Mouse (Mus musculus) thymus, adult 18-20 months (tissue): ENCODE measurements around the gene Ndufa6.

ENCODE experiments used
- DNase-seq, 2 experiments: peaks; one replicate each; pipeline ENCODE4 v3.0.0; 2022; ENCODE audit warnings: mixed read lengths in 2 of 2

Gene Ndufa6

DNA sequence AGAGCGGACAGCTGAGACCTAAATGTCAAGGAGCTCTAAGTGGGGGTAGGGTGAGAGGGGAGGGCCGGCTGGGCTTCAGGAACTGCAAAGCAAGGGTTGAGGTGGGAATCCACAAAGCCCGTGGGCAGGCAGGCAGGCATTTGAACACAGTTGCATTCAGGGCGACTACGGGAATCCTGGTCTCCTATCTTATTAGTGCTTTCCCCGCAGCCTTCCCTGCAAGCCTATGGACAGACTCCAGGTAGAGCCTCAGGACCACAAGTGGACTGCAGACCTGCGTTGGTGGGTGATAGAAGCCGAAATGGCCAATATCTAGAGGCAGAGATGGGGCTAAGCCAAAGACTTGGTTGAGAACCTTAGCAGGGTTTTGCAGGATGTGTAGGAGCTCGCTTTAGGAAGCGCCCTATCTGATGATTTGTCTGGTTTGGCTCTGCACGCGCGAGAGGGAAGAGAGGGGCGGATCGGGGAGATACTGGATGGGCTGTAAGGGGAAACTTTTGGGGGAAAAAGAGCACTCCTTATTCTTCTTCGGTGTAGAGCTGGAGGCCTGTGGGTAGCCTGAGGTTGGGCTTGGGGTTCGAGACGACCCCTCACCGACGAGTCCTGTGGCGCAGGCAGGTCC, 13.6 kb downstream of the Ndufa6 start:
- DNase-seq, result no peak

DNA sequence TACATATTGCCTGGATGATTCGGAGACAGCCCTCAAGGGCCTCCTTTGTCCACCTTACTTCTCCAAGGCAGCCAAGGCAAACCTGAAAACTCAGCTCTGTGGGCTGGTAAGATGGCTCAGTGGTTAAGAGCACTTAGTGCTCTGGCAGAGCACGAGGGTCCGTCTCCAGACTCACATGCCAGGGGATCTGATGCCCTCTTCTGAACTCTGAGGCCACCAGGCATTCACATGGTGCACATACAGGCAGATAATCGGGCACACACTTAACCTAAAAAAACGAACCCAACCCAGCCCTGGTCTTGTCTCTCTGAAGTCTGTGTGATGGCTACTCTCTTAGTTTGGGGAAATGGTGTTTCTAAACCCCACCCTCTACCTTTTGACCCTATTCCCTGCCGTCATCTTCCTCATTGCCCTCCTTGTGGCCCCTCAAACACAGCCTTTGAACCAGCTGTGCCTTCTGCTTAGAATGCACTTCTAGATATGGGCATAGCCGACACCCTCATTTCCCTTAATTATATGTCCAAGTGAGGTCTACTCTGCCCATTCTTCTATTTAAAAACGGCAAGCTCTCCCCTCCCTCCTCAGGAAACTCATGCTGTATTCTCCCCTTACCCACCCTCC, 14.4 kb downstream of the Ndufa6 start:
- no peak for DNase-seq

DNA sequence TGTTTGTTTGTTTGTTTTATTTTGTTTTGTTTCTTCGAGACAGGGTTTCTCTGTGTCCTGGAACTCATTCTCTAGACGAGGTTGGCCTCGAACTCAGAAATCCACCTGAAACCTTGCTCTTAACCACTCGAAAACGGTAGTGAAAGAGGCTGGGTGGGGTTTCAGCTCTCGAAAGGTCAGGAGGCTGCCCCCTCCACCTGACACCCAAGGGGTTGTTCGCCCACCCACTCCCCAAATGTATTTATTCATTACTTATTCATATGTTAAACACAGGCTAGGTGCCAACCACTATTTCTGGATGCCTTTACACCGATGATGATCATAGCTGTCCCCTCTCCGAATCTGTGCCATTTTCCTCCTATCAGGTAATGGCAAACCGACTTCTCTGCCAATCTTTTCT, 15.0 kb downstream of the Ndufa6 start:
- no peak for DNase-seq

DNA sequence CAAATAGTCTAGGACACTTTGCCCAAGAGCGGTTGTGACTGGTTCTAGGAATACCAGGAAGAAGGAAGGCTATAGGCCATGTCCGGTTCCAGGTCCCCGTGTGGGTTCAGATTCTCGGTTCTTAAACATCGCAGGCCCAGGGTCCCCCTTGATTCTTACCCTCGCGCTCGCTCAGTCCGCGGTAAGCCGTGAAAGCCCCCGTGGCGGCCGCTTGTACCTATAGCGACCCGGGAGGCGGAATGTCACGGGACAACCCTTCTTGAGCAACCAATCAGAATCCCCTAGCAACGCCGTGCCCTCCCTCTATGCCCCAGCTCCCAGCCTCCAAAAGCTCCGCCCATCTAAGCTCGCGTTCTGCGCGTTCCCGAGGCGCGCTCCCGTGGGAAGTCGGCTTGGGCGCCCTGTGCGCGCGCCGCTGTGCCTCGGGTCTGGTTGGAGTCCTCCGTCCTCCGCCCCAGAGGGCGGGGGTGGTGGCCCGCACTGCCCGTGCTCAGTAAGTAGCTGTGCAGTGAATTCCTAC, 15.5 kb downstream of the Ndufa6 start, which contains the start of the genes Naga, Pheta2 and Smdt1:
Gene Naga (minus strand): TSS at position 333 of the 520 bp plus-strand sequence.
Gene Pheta2 (plus strand): TSS at position 350 of the 520 bp plus-strand sequence.
Gene Smdt1 (plus strand): TSS at position 367 of the 520 bp plus-strand sequence.
- peak; percentile 94 to 95 for DNase-seq

DNA sequence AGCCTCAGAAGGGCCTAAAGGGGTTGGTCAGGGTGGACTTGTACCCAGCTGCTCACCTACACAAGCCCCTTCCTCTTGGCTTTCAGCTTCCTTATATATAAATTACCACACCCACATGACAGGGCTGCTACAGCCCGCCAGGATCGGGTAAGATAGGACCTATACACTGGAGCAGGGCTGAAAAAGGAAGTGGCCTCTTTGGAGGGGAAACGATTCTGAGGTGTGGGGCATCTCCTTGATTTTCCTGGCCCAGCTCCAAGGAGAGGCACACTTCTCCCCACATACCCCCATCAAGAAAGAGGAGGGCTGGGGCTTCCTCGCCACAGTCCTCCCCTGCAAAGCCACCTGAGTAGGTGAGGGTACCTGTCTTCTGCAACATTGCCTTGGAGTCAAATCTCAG, 16.2 kb downstream of the Ndufa6 start:
- DNase-seq, result no peak

DNA sequence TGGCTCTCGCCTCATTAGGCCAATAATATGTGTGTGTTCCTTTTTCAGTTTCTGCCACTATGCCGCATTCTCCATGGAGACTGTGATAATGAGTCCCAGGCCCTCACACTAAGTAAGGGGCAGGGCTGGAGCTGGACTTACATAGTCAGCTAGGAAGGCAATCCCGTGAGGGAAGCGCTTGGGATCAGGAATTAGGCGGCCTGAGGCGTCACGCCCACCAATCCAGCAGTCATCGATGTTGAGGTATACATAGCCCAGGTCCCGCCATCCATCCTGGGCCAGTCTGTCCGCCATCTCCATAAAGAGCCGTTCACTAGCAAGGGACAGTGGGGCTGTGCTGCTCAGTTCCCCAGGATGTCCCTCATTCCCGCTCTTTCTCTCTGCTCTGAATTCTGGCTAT, 17.5 kb downstream of the Ndufa6 start:
- DNase-seq, result no peak

DNA sequence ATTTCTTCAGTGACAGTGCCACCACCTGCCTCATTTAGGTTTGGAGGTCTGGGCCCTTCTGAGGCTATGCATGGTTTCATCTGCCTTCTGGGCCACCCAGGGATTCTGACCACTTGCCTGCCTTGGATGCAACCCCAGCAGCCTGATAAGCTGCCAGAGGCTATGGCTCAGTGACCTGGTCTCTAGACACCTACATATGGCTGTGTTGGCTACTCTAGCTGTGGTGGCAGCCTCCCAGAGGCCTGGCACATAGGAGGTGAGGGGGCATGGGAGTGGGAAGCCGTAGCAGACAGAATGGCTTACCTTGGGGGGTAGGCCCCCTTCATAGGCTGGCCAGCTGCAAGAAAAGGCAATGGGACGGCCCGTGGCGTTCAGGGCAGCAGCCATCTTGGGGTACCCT, 18.9 kb downstream of the Ndufa6 start:
- DNase-seq, result no peak

DNA sequence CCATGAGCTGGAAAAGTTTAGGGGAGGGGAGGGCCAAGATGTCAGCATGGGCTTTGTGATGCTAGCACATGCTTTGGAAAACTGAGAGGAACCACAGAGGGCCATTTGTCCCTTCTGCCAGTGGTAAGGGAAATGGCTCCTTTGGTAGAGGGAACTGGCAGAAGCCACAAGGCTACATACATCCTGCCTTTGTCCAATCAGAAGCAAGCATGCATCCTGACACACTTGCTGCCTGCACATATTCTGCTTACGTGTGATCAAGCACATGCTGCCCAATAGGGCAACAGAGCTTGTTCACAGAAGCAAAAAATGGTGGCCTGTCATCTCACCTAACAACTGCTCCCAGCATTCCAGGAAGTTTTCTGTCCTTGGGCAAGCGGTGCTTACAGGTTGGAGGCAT, 28.7 kb downstream of the Ndufa6 start:
- no peak for DNase-seq

DNA sequence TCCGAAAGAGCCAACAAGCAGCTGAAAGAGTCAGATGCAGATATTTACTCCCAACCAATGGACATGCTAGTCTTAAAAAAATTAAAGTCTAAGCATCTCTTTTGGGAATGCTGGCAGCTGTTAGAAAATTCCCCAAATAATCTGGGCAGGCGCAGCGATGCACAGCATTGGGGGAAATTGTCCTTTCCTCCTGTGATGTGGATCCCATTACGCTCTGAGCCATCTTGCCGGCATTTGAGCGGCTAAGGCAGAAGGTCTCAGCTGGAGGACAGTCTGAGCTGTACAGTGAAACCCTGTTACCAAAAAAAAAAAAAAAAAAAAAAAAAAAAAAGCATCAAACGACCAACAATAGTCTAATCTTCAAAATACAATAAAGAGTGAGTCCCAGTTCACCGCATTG, 31.9 kb downstream of the Ndufa6 start:
- no peak for DNase-seq

DNA sequence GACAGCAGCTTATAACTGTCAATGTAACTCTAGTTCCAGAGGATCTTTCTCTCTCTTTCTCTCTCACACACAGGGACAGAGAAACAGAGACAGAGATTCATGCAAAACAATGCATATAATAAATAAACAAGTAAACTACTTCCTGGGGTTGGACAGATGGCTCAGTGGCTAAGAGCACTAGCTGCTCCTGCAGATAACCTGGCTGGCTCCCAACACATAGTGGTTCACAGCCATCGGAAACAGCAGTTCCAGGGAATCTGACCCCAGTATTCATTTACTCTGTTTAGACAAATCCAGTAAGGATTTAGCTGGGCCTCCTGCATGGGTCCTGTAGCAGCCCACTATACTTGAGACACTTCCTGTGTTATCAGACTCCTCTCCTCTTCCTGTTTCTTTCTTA, 34.5 kb downstream of the Ndufa6 start:
- DNase-seq, result no peak

DNA sequence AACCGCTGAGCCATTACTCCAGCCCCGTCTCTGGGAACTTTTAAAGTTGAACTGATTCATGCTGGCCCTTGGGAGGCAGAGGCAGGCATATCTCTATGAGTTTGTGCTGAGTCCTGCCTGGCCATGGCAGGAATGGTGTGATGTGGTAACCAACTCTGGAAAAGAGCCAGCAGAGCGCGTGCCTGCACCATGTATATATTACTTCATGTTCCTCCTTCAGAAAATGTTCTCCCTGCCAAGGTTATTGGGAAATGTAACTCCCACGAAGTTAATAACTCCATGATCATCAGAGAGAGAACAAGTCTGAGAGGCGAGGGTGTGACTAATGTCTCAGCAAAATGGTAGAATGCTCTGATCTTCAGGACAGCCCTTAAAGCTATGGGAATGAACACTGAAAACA, 36.3 kb downstream of the Ndufa6 start:
- DNase-seq, result no peak

DNA sequence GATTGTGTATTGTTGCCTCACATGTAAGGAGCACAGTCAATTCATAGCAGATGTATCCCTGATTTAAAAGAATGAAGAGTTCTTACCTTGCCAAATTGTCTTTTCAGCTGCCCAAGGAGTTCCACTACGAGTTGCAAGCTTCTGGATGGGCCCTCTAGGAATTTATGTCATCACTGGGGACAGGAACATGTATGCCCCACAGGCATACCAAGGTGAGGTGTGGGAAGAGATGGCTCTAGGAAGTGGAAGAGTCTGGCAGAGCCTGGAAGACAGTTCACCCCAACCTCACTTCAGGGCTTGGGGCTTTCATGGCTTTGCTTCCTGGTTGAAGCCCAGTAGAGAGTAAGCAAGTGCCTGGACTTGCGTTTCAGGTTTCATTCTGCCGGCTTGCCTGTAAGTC, 45.7 kb downstream of the Ndufa6 start:
- no peak for DNase-seq

DNA sequence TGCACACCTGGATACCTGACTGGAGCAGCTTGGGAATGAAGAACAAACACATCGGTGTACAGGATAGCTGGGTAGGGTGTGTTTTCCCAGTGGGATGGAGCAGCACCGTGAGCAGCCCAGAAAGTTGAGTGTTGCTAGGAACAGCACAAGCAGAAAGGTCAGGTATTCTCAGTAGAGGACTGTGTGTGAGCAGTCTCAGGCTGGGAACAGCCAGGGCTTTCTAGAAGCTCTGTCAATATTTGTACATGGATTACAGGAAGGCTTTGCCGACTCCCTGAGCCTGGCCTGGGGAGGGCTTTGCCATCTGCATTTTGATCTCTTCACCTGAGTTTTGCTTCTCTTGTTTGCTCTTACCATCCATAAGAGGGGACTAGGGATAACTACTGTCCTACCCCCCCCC, 47.0 kb downstream of the Ndufa6 start:
- DNase-seq, result no peak
